9 mouse cellular contexts compared by ENCODE assay signal in genomic region chr9:96961986-96962701, GRCm38 (mm10). TPM values are rescaled to one million over a fixed set of nuclear protein-coding genes. Genes with fewer than 3 reads are reported as not detected.
DNase-seq lines count a peak whose midpoint lies in the region; ATAC-seq and TF ChIP-seq lines count a peak whose summit lies in the region.
"Had no signal": no experiment of that assay in that cellular context is flagged by ENCODE, and none has a peak within 500 bp of the region (broad histone marks: within the 10 kb centered on the region; RNA-seq: fewer than 3 reads in every experiment).

No protein-coding gene starts in this region.

- TF ChIP-seq EP300 in ES-Bruce4 (IDR thresholded peaks at IDR 0.05; ENCODE audit: insufficient read depth, low read depth, low read length): no peak

- H3K27me3 ChIP-seq in heart, embryonic 11.5 days (ENCODE audit: control insufficient read depth, insufficient read depth, low read length): no peaks in the 10 kb centered on the region
- no peaks in the 10 kb centered on the region for H3K27me3 ChIP-seq in ES-Bruce4 (ENCODE audit: control insufficient read depth, insufficient read depth, low read length, poor library complexity, severe bottlenecking)
- H3K27me3 ChIP-seq in hindbrain, embryonic 13.5 days: no peaks in the 10 kb centered on the region
- no peaks in the 10 kb centered on the region for H3K27me3 ChIP-seq in limb, embryonic 11.5 days (ENCODE audit: control insufficient read depth, insufficient read depth, low read length)

- peaks cover 48% of the 10 kb centered on the region for H3K4me1 ChIP-seq in heart, embryonic 11.5 days (ENCODE audit: control insufficient read depth, insufficient read depth, low read length)
- peaks cover 1% of the 10 kb centered on the region for H3K4me1 ChIP-seq in ES-Bruce4 (ENCODE audit: control insufficient read depth, insufficient read depth, low read length)
- peaks cover 50% of the 10 kb centered on the region for H3K4me1 ChIP-seq in hindbrain, embryonic 13.5 days (replicated peaks)
- H3K4me1 ChIP-seq in limb, embryonic 11.5 days (ENCODE audit: control insufficient read depth, insufficient read depth, low read length): peaks cover 37% of the 10 kb centered on the region

- no peak overlapping the region for H3K9ac ChIP-seq in heart, embryonic 11.5 days (ENCODE audit: low read depth, low read length)
- no peak overlapping the region for H3K9ac ChIP-seq in ES-Bruce4 (ENCODE audit: low read depth, poor library complexity, severe bottlenecking)
- no peak overlapping the region for H3K9ac ChIP-seq in hindbrain, embryonic 13.5 days
- H3K9ac ChIP-seq in limb, embryonic 11.5 days (ENCODE audit: low read length): 0 out of 2 replicates have a peak overlapping the region, but pooled peaks have one; percentile 35
- H3K9ac ChIP-seq: liver, embryonic 12.5 days had no signal

- 43% methylated on average over 17 of the region's 17 CpGs for WGBS in heart, embryonic 11.5 days (ENCODE audit: insufficient replicate concordance)
- 61% methylated on average over 17 of the region's 17 CpGs for WGBS in hindbrain, embryonic 13.5 days
- WGBS in limb, embryonic 11.5 days: 28% methylated on average over 17 of the region's 17 CpGs

- no peaks in the 10 kb centered on the region for H3K36me3 ChIP-seq in heart, embryonic 11.5 days (ENCODE audit: control insufficient read depth, insufficient read depth, low read length)
- H3K36me3 ChIP-seq in ES-Bruce4 (ENCODE audit: control insufficient read depth, insufficient read depth, low read length, poor library complexity, severe bottlenecking): no peaks in the 10 kb centered on the region
- H3K36me3 ChIP-seq in hindbrain, embryonic 13.5 days: peaks cover 4% of the 10 kb centered on the region; the same call in 1 of the 2 replicates
- H3K36me3 ChIP-seq in limb, embryonic 11.5 days (ENCODE audit: control insufficient read depth, insufficient read depth, low read length): no peaks in the 10 kb centered on the region
- H3K36me3 ChIP-seq: liver, embryonic 12.5 days had no signal

- peak; percentile 42 for ATAC-seq in heart, embryonic 11.5 days (replicated peaks; ENCODE audit: insufficient number of reproducible peaks, low FRiP score, low TSS enrichment)
- ATAC-seq in hindbrain, embryonic 13.5 days (ENCODE audit: low FRiP score): no peak
- peak; percentile 85 for ATAC-seq in limb, embryonic 11.5 days (ENCODE audit: insufficient number of reproducible peaks, low FRiP score, low TSS enrichment, low read depth)
- no peak for ATAC-seq in inflammation-experienced regulatory T-cells, adult 6 months
- ATAC-seq: liver, embryonic 12.5 days had no signal

- intact Hi-C loops in heart, postnatal 10 days (cut with DNase I): loop anchor here (1.0 kb wide), 3 partner anchors 46 to 106 kb away; partner anchors contain the start of gene Spsb4

- TF ChIP-seq CTCF in ES-Bruce4 (IDR thresholded peaks at IDR 0.05; ENCODE audit: low read depth, low read length): no peak

- H3K4me3 ChIP-seq in heart, embryonic 11.5 days (ENCODE audit: low read depth, low read length): no peak overlapping the region
- H3K4me3 ChIP-seq in ES-Bruce4 (ENCODE audit: low read depth, low read length): peak overlapping the region; percentile 20; the same call in 1 of the 2 replicates
- H3K4me3 ChIP-seq in hindbrain, embryonic 13.5 days: no peak overlapping the region
- H3K4me3 ChIP-seq in limb, embryonic 11.5 days (ENCODE audit: low read depth, low read length): no peak overlapping the region
- H3K4me3 ChIP-seq: liver, embryonic 12.5 days had no signal

- H3K27ac ChIP-seq in heart, embryonic 11.5 days (ENCODE audit: low read depth, low read length): peak overlapping the region; percentile 8
- no peak overlapping the region for H3K27ac ChIP-seq in ES-Bruce4 (ENCODE audit: insufficient read depth, low read length)
- H3K27ac ChIP-seq in hindbrain, embryonic 13.5 days: 0 out of 2 replicates have a peak overlapping the region, but pooled peaks have one; percentile 13
- peak overlapping the region; percentile 96 for H3K27ac ChIP-seq in limb, embryonic 11.5 days (replicated peaks; ENCODE audit: low read depth, low read length)
- H3K27ac ChIP-seq: liver, embryonic 12.5 days had no signal

- no peak overlapping the region for H3K4me2 ChIP-seq in heart, embryonic 11.5 days
- H3K4me2 ChIP-seq in hindbrain, embryonic 13.5 days: no peak overlapping the region
- H3K4me2 ChIP-seq in limb, embryonic 11.5 days (ENCODE audit: low read depth, severe bottlenecking): peak overlapping the region; percentile 5; the same call in 1 of the 2 replicates
- H3K4me2 ChIP-seq: liver, embryonic 12.5 days had no signal

- TF ChIP-seq POLR2A in ES-Bruce4 (IDR thresholded peaks at IDR 0.05; ENCODE audit: insufficient read depth, low read length): no peak

- no peak for DNase-seq in heart, postnatal 10 days
- DNase-seq in limb, embryonic 11.5 days (ENCODE audit: low spot score): peak; percentile 79
- no peak for DNase-seq in layer of hippocampus, adult 8-10 months (ENCODE audit: low spot score in 2 of 2)
- no peak for DNase-seq in thymus, postnatal 0 days (ENCODE audit: low spot score)

- no peaks in the 10 kb centered on the region for H3K9me3 ChIP-seq in heart, embryonic 11.5 days (replicated peaks; ENCODE audit: control insufficient read depth, low read length)
- no peaks in the 10 kb centered on the region for H3K9me3 ChIP-seq in ES-Bruce4 (replicated peaks; ENCODE audit: control insufficient read depth, insufficient read depth, low read length, poor library complexity, severe bottlenecking)
- no peaks in the 10 kb centered on the region for H3K9me3 ChIP-seq in hindbrain, embryonic 13.5 days
- H3K9me3 ChIP-seq in limb, embryonic 11.5 days (ENCODE audit: control insufficient read depth, low read length): no peaks in the 10 kb centered on the region
- H3K9me3 ChIP-seq: liver, embryonic 12.5 days had no signal

RNA-seq across cellular contexts. Expression of gene Spsb4, which starts 56.5 kb away (rescaled TPM):
- polyA plus RNA-seq in heart, embryonic 11.5 days (2014; fragmentation: Nextera tagmentation; extraction: Ambion mirVana): 42.0 and 48.3 TPM in 2 replicates
- 10 to 100 TPM; 11.4 to 17.9 TPM for total RNA-seq in heart, postnatal 10 days (2021)
- 1.9 and 2.6 TPM in 2 replicates for polyA plus RNA-seq in ES-Bruce4 (2011; ENCODE audit: insufficient read depth, insufficient read length, low read depth, missing spikeins)
- polyA plus RNA-seq in hindbrain, embryonic 13.5 days (2015; fragmentation: Nextera tagmentation; extraction: Ambion mirVana): 50.3 and 52.3 TPM in 2 replicates
- polyA plus RNA-seq in limb, embryonic 11.5 days (2014; fragmentation: Nextera tagmentation; extraction: Ambion mirVana): 44.5 and 45.8 TPM in 2 replicates
- 1 to 10 TPM; 3.2 to 6.0 (median 4.1) TPM for total RNA-seq in layer of hippocampus, adult 8-10 months (2022)
- 1.7 and 2.2 TPM in 2 replicates for polyA plus RNA-seq in thymus, postnatal 0 days (2015; fragmentation: Nextera tagmentation; extraction: Ambion mirVana)
- polyA plus RNA-seq in inflammation-experienced regulatory T-cells, adult 6 months (2017; shearing (Covaris generic)): under 1 TPM in 1 of 3 experiments, not detected in 2; 0.16 TPM

Comparison
In these comparisons a context has a peak if more than half of its experiments do, and no peak if none do; other contexts are left out.
1. ATAC-seq: peak in heart, embryonic 11.5 days (single experiment) and limb, embryonic 11.5 days (single experiment); none in hindbrain, embryonic 13.5 days (single experiment) and inflammation-experienced regulatory T-cells, adult 6 months (single experiment).
2. RNA of gene Spsb4, which starts 56.5 kb away (polyA plus RNA-seq): 50.3 to 52.3 TPM in hindbrain, embryonic 13.5 days, 44.5 to 45.8 TPM in limb, embryonic 11.5 days and 42.0 to 48.3 TPM in heart, embryonic 11.5 days; 1.7 to 2.2 TPM in thymus, postnatal 0 days, 1.9 to 2.6 TPM in ES-Bruce4 and 0.16 TPM in inflammation-experienced regulatory T-cells, adult 6 months; every median in the first group is over 10 times any median in the second.